Mouse (Mus musculus): ENCODE data around the gene Parn. TPM values are rescaled to one million over a fixed set of nuclear protein-coding genes. Genes with fewer than 3 reads are reported as not detected.

Parn gene
- polyA plus RNA-seq (2012; fragmentation: generic; extraction: Trizol), result 15.8 TPM
- long read RNA-seq, experiment 1, transcript Parn-201 (24 exons, 2,906 nt), result major isoform, 15 of 22 reads
- long read RNA-seq, experiment 1, partial matches to known transcripts, result 4 of 22 reads
- long read RNA-seq, experiment 1, other reads (novel, unspliced or antisense), result 3 of 22 reads
- long read RNA-seq, experiment 2, transcript Parn-201 (24 exons, 2,906 nt), result major isoform, 156 of 214 reads
- long read RNA-seq, experiment 2, partial matches to known transcripts, result 14 of 214 reads
- long read RNA-seq, experiment 2, other reads (novel, unspliced or antisense), result 44 of 214 reads

DNA sequence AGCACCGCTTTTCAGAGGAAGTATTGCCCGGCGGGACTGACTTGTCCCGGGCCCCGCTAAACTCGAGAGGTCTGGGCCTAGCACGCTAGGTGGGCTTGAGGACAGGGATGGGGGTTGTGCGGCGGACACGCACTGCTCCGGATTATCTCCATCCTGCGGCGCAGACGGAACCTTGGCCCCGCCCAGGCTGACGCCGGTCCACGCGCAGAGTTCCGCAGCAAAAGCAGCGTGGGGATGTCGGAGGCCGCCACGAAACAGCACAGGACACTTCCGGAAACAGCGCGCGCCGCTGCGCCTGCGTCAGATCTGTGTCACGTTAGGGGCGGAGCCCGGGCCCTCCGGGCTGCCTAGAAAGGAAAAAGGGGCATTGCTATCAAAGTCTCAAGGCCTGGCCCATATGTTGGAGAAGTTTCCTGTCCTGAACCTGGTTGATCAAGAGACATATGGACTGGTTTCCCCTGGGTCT, at the start of gene Parn:
Parn (minus strand) TSS at position 293 of the 466 bp plus-strand sequence.
- Histone ChIP-seq H3K79me2 (ENCODE audit: control insufficient read depth, insufficient read depth) (peaks cover 11% of the 10 kb centered on the region), H3K36me3 (ENCODE audit: control insufficient read depth, insufficient read depth) (peaks cover 15% of the 10 kb centered on the region), H3ac (ENCODE audit: control insufficient read depth, insufficient read length, low read depth) (peak within 1 kb of the TSS; percentile 89), H3K27me3 (ENCODE audit: control insufficient read depth, insufficient read depth, insufficient read length) (no peaks in the 10 kb centered on the region), H3K79me3 (ENCODE audit: low read depth) (peaks cover 11% of the 10 kb centered on the region), H3K4me3 (ENCODE audit: insufficient read depth, poor library complexity, severe bottlenecking) (peak within 1 kb of the TSS; percentile 45)
- TF ChIP-seq CTCF (IDR thresholded peaks at IDR 0.05; ENCODE audit: control insufficient read depth, insufficient read depth, insufficient read length) (no peak), MAX (IDR thresholded peaks at IDR 0.05) (peak; percentile 86), MYOG (IDR thresholded peaks at IDR 0.05; ENCODE audit: control insufficient read depth, extremely low read depth, insufficient read length) (no peak)

- Histone ChIP-seq H3K4me3 (ENCODE audit: insufficient read depth, poor library complexity, severe bottlenecking) (no peak overlapping the region), H3ac (ENCODE audit: control insufficient read depth, insufficient read length, low read depth) (no peak overlapping the region), H3K79me2 (ENCODE audit: control insufficient read depth, insufficient read depth) (no peaks in the 10 kb centered on the region), H3K27me3 (ENCODE audit: control insufficient read depth, insufficient read depth, insufficient read length) (no peaks in the 10 kb centered on the region), H3K36me3 (ENCODE audit: control insufficient read depth, insufficient read depth) (no peaks in the 10 kb centered on the region), H3K79me3 (ENCODE audit: low read depth) (no peaks in the 10 kb centered on the region)
- TF ChIP-seq USF1 (IDR thresholded peaks at IDR 0.05; ENCODE audit: low read depth), result no peak
- no peak for TF ChIP-seq CTCF (IDR thresholded peaks at IDR 0.05; ENCODE audit: control insufficient read depth, insufficient read depth, insufficient read length)
- no peak for TF ChIP-seq MAX (IDR thresholded peaks at IDR 0.05)
- no peak for TF ChIP-seq MYOG (IDR thresholded peaks at IDR 0.05; ENCODE audit: control insufficient read depth, extremely low read depth, insufficient read length)
- TF ChIP-seq FOSL1 (IDR thresholded peaks at IDR 0.05; ENCODE audit: insufficient read depth, low read length, poor library complexity, severe bottlenecking), result no peak
Measured at GRCm38 (mm10) chr16:13716821-13717553, 49.0 kb upstream of the Parn start.

DNA sequence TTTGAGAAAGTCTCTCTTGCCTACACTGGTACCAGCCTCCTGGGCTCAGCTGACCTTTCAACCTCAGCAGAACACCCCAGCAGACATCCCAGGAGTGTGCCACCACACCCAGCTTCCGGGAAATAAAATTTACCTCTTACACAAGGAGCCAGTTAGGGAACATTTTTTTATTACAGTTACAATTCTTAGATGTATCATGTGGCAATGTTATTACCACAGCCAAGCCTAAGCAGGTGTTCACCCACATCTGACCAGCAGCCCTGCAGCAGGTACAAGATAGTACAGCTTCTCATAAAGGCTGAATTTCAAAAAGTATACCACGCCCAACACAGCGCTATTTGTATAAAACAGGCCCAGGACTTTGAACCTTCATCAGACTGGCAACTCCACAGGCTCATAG, 46.9 kb upstream of the Parn start:
- H3K27me3 ChIP-seq (ENCODE audit: control insufficient read depth, insufficient read depth, insufficient read length), result no peaks in the 10 kb centered on the region
- no peaks in the 10 kb centered on the region for H3K36me3 ChIP-seq (ENCODE audit: control insufficient read depth, insufficient read depth)
- no peaks in the 10 kb centered on the region for H3K79me3 ChIP-seq (ENCODE audit: low read depth)
- H3K79me2 ChIP-seq (ENCODE audit: control insufficient read depth, insufficient read depth), result no peaks in the 10 kb centered on the region
- no peak overlapping the region for H3K4me3 ChIP-seq (ENCODE audit: insufficient read depth, poor library complexity, severe bottlenecking)
- no peak overlapping the region for H3ac ChIP-seq (ENCODE audit: control insufficient read depth, insufficient read length, low read depth)
- TF ChIP-seq FOSL1 (IDR thresholded peaks at IDR 0.05; ENCODE audit: insufficient read depth, low read length, poor library complexity, severe bottlenecking) (no peak), USF1 (IDR thresholded peaks at IDR 0.05; ENCODE audit: low read depth) (no peak), CEBPB (IDR thresholded peaks at IDR 0.05; ENCODE audit: low read depth) (no peak), CTCF (IDR thresholded peaks at IDR 0.05; ENCODE audit: control insufficient read depth, insufficient read depth, insufficient read length) (no peak), MYOG (IDR thresholded peaks at IDR 0.05; ENCODE audit: control insufficient read depth, extremely low read depth, insufficient read length) (no peak)

- Histone ChIP-seq H3K27me3 (ENCODE audit: control insufficient read depth, insufficient read depth, insufficient read length) (no peaks in the 10 kb centered on the region), H3ac (ENCODE audit: control insufficient read depth, insufficient read length, low read depth) (no peak overlapping the region), H3K79me3 (ENCODE audit: low read depth) (no peaks in the 10 kb centered on the region), H3K36me3 (ENCODE audit: control insufficient read depth, insufficient read depth) (peaks cover 17% of the 10 kb centered on the region), H3K4me3 (ENCODE audit: insufficient read depth, poor library complexity, severe bottlenecking) (no peak overlapping the region), H3K79me2 (ENCODE audit: control insufficient read depth, insufficient read depth) (no peaks in the 10 kb centered on the region)
- TF ChIP-seq FOSL1 (IDR thresholded peaks at IDR 0.05; ENCODE audit: insufficient read depth, low read length, poor library complexity, severe bottlenecking) (no peak), MYOD1 (IDR thresholded peaks at IDR 0.05; ENCODE audit: control insufficient read depth, insufficient read length, low read depth) (no peak), MAX (IDR thresholded peaks at IDR 0.05) (no peak), USF1 (IDR thresholded peaks at IDR 0.05; ENCODE audit: low read depth) (no peak), CEBPB (IDR thresholded peaks at IDR 0.05; ENCODE audit: low read depth) (no peak), CTCF (IDR thresholded peaks at IDR 0.05; ENCODE audit: control insufficient read depth, insufficient read depth, insufficient read length) (no peak), MYOG (IDR thresholded peaks at IDR 0.05; ENCODE audit: control insufficient read depth, extremely low read depth, insufficient read length) (no peak)
Measured at GRCm38 (mm10) chr16:13704676-13705075, 36.7 kb upstream of the Parn start.

- Histone ChIP-seq H3K36me3 (ENCODE audit: control insufficient read depth, insufficient read depth) (peaks cover 26% of the 10 kb centered on the region), H3K79me2 (ENCODE audit: control insufficient read depth, insufficient read depth) (no peaks in the 10 kb centered on the region), H3K4me3 (ENCODE audit: insufficient read depth, poor library complexity, severe bottlenecking) (no peak overlapping the region), H3K79me3 (ENCODE audit: low read depth) (no peaks in the 10 kb centered on the region), H3K27me3 (ENCODE audit: control insufficient read depth, insufficient read depth, insufficient read length) (no peaks in the 10 kb centered on the region), H3ac (ENCODE audit: control insufficient read depth, insufficient read length, low read depth) (no peak overlapping the region)
- no peak for TF ChIP-seq CTCF (IDR thresholded peaks at IDR 0.05; ENCODE audit: control insufficient read depth, insufficient read depth, insufficient read length)
- no peak for TF ChIP-seq MYOG (IDR thresholded peaks at IDR 0.05; ENCODE audit: control insufficient read depth, extremely low read depth, insufficient read length)
- TF ChIP-seq CEBPB (IDR thresholded peaks at IDR 0.05; ENCODE audit: low read depth), result no peak
- TF ChIP-seq MYOD1 (IDR thresholded peaks at IDR 0.05; ENCODE audit: control insufficient read depth, insufficient read length, low read depth), result no peak
- no peak for TF ChIP-seq MAX (IDR thresholded peaks at IDR 0.05)
- TF ChIP-seq USF1 (IDR thresholded peaks at IDR 0.05; ENCODE audit: low read depth), result no peak
Measured at GRCm38 (mm10) chr16:13702184-13702583, 34.2 kb upstream of the Parn start.

All from C2C12 (cell line).